Mouse (Mus musculus): Measurements from ENCODE around the gene Smtnl2. TPM values are rescaled to one million over a fixed set of nuclear protein-coding genes. Genes with fewer than 3 reads are reported as not detected.

Smtnl2 gene
- total and polyA plus RNA-seq, 3 experiments, result 0.11 TPM; not detected in 2

DNA sequence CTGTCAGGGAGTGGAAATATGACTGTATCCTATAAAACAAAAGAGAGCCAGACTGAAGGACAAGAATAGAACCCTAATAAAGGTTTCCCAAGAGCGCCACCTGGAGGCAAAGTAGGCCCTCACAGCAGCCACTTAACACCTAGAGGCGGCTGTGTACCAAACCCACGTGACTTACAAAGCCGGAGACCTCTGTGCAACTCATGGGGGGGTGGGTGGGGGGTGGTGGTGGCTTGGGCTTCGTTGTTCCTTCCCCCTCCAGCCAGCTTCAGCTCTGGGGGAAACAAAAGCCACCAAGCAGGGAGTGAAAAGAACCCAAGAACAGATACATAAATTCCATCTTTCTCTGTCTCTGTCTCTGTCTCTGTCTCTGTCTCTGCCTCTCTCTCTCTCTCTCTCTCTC is 17.2 kb upstream of the Smtnl2 start:
- Histone ChIP-seq H3K27me3 (ENCODE audit: insufficient read depth, low read length) (peaks cover 21% of the 10 kb centered on the region), H3K4me3 (ENCODE audit: low read depth, low read length) (no peak overlapping the region), H3K9me3 (replicated peaks) (no peaks in the 10 kb centered on the region), H3K4me1 (ENCODE audit: insufficient read depth, low read depth, low read length) (peaks cover 7% of the 10 kb centered on the region), H3K36me3 (replicated peaks) (no peaks in the 10 kb centered on the region)
- ATAC-seq (ENCODE audit: extremely low read depth, insufficient number of reproducible peaks, low FRiP score, poor library complexity, severe bottlenecking) (no peak), DNase-seq (ENCODE audit: low spot score) (no peak)
- TF ChIP-seq CTCF (IDR thresholded peaks at IDR 0.05; ENCODE audit: low read depth, low read length) (0 out of 2 replicates have a peak, but pooled peaks have one; percentile 35), POLR2AphosphoS5 (IDR thresholded peaks at IDR 0.05; ENCODE audit: insufficient replicate concordance, low read depth, low read length) (no peak)

GRCm38 (mm10) chr11:72426884-72427283 is 15.4 kb upstream of the Smtnl2 start:
- ATAC-seq (ENCODE audit: extremely low read depth, insufficient number of reproducible peaks, low FRiP score, poor library complexity, severe bottlenecking) (no peak), DNase-seq (ENCODE audit: low spot score) (no peak)
- peaks cover 7% of the 10 kb centered on the region for H3K4me1 ChIP-seq (ENCODE audit: insufficient read depth, low read depth, low read length)
- no peak for TF ChIP-seq GATA2 (IDR thresholded peaks at IDR 0.05; ENCODE audit: borderline replicate concordance, low read depth, low read length)
- TF ChIP-seq TAL1 (conservative IDR thresholded peaks at IDR 0.05; ENCODE audit: low read depth, low read length), result no peak
- TF ChIP-seq GATA1 (IDR thresholded peaks at IDR 0.05; ENCODE audit: borderline replicate concordance, low read length), result no peak
- TF ChIP-seq POLR2AphosphoS5 (IDR thresholded peaks at IDR 0.05; ENCODE audit: insufficient replicate concordance, low read depth, low read length), result no peak
- no peak for TF ChIP-seq CTCF (IDR thresholded peaks at IDR 0.05; ENCODE audit: low read depth, low read length)
- peaks cover 10% of the 10 kb centered on the region for H3K27me3 ChIP-seq (ENCODE audit: insufficient read depth, low read length)
- no peaks in the 10 kb centered on the region for H3K9me3 ChIP-seq (replicated peaks)
- H3K4me3 ChIP-seq (ENCODE audit: low read depth, low read length), result no peak overlapping the region
- no peaks in the 10 kb centered on the region for H3K36me3 ChIP-seq (replicated peaks)

GRCm38 (mm10) chr11:72425201-72425600 is 13.7 kb upstream of the Smtnl2 start:
- H3K4me1 ChIP-seq (ENCODE audit: insufficient read depth, low read depth, low read length), result peaks cover 12% of the 10 kb centered on the region
- ATAC-seq (ENCODE audit: extremely low read depth, insufficient number of reproducible peaks, low FRiP score, poor library complexity, severe bottlenecking), result no peak
- no peak for TF ChIP-seq TAL1 (conservative IDR thresholded peaks at IDR 0.05; ENCODE audit: low read depth, low read length)
- H3K36me3 ChIP-seq (replicated peaks), result no peaks in the 10 kb centered on the region
- H3K4me3 ChIP-seq (ENCODE audit: low read depth, low read length), result no peak overlapping the region
- DNase-seq (ENCODE audit: low spot score), result no peak
- H3K9me3 ChIP-seq (replicated peaks), result no peaks in the 10 kb centered on the region
- peaks cover 5% of the 10 kb centered on the region for H3K27me3 ChIP-seq (ENCODE audit: insufficient read depth, low read length)

DNA sequence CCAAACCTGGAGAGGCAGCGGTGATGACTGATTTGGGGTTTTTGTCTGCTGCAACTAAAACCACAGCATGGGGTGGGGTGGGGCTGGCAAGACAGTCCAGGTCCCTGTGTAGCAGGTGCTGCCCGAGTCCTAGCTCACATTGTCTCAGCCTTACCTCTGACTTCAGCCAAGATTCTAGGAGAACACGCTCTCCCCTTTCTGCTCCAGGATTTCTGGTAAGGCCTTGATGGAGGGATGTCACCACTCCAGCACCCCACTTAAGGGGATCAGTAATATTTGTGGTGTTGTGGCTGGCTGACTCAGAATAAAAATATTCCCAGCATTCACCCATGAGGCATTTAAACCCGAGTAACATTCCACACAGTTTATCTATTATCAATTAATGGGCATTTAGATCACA is 12.2 kb upstream of the Smtnl2 start:
- no peak for TF ChIP-seq GATA2 (IDR thresholded peaks at IDR 0.05; ENCODE audit: borderline replicate concordance, low read depth, low read length)
- TF ChIP-seq POLR2AphosphoS5 (IDR thresholded peaks at IDR 0.05; ENCODE audit: insufficient replicate concordance, low read depth, low read length), result no peak
- no peak for TF ChIP-seq GATA1 (IDR thresholded peaks at IDR 0.05; ENCODE audit: borderline replicate concordance, low read length)
- no peak for TF ChIP-seq TAL1 (conservative IDR thresholded peaks at IDR 0.05; ENCODE audit: low read depth, low read length)
- TF ChIP-seq CTCF (IDR thresholded peaks at IDR 0.05; ENCODE audit: low read depth, low read length), result no peak
- Histone ChIP-seq H3K36me3 (replicated peaks) (no peaks in the 10 kb centered on the region), H3K4me3 (ENCODE audit: low read depth, low read length) (no peak overlapping the region), H3K4me1 (ENCODE audit: insufficient read depth, low read depth, low read length) (peaks cover 7% of the 10 kb centered on the region; the same call in 1 of the 2 replicates), H3K27me3 (ENCODE audit: insufficient read depth, low read length) (peaks cover 7% of the 10 kb centered on the region), H3K9me3 (replicated peaks) (no peaks in the 10 kb centered on the region)
- DNase-seq (ENCODE audit: low spot score) (no peak), ATAC-seq (ENCODE audit: extremely low read depth, insufficient number of reproducible peaks, low FRiP score, poor library complexity, severe bottlenecking) (no peak)

GRCm38 (mm10) chr11:72421518-72422278 is 10.2 kb upstream of the Smtnl2 start:
- TF ChIP-seq GATA2 (IDR thresholded peaks at IDR 0.05; ENCODE audit: borderline replicate concordance, low read depth, low read length) (no peak), POLR2AphosphoS5 (IDR thresholded peaks at IDR 0.05; ENCODE audit: insufficient replicate concordance, low read depth, low read length) (no peak), GATA1 (IDR thresholded peaks at IDR 0.05; ENCODE audit: borderline replicate concordance, low read length) (no peak), CTCF (IDR thresholded peaks at IDR 0.05; ENCODE audit: low read depth, low read length) (no peak), TAL1 (conservative IDR thresholded peaks at IDR 0.05; ENCODE audit: low read depth, low read length) (no peak)
- no peak for DNase-seq (ENCODE audit: low spot score)
- peaks cover 11% of the 10 kb centered on the region for H3K4me1 ChIP-seq (ENCODE audit: insufficient read depth, low read depth, low read length)
- no peak for ATAC-seq (ENCODE audit: extremely low read depth, insufficient number of reproducible peaks, low FRiP score, poor library complexity, severe bottlenecking)
- peaks cover 23% of the 10 kb centered on the region for H3K27me3 ChIP-seq (ENCODE audit: insufficient read depth, low read length)
- no peak overlapping the region for H3K4me3 ChIP-seq (ENCODE audit: low read depth, low read length)
- H3K36me3 ChIP-seq (replicated peaks), result no peaks in the 10 kb centered on the region
- no peaks in the 10 kb centered on the region for H3K9me3 ChIP-seq (replicated peaks)

DNA sequence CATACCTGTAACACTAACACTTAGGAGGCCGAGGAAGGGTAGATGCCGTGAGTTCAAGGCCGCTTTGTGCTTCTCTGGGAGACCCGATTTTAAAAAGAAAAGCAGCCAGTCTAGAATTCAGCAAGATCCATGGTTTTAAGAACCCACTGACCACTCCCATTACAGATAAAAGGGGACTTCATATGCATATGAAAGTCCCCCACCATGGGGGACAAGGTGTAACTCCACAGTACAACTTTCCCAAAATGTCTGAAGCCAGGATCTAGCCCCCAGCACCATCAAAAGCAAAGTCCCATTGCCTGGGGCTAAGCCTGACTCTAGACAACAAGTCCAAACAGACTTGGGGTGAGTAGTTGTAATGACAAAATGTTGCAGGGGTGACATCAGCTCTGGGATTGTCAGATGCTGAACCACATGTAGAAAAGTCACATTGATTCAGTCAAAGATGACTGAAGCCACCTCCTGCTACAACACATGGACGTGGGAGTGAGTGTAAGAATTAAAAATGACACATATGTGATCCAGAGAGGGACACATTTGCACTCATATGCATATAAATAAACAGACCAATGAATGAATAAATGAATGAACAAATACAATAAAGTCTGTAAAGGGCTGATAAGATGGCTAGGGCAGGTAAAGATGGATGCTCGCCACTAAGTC is 9.1 kb upstream of the Smtnl2 start:
- ATAC-seq (ENCODE audit: extremely low read depth, insufficient number of reproducible peaks, low FRiP score, poor library complexity, severe bottlenecking) (no peak), DNase-seq (ENCODE audit: low spot score) (no peak)
- H3K36me3 ChIP-seq (replicated peaks), result no peaks in the 10 kb centered on the region
- H3K27me3 ChIP-seq (ENCODE audit: insufficient read depth, low read length), result peaks cover 24% of the 10 kb centered on the region
- TF ChIP-seq GATA1 (IDR thresholded peaks at IDR 0.05; ENCODE audit: borderline replicate concordance, low read length), result no peak
- no peak for TF ChIP-seq TAL1 (conservative IDR thresholded peaks at IDR 0.05; ENCODE audit: low read depth, low read length)
- no peak for TF ChIP-seq POLR2AphosphoS5 (IDR thresholded peaks at IDR 0.05; ENCODE audit: insufficient replicate concordance, low read depth, low read length)
- no peak for TF ChIP-seq CTCF (IDR thresholded peaks at IDR 0.05; ENCODE audit: low read depth, low read length)
- no peak for TF ChIP-seq GATA2 (IDR thresholded peaks at IDR 0.05; ENCODE audit: borderline replicate concordance, low read depth, low read length)
- no peaks in the 10 kb centered on the region for H3K9me3 ChIP-seq (replicated peaks)
- H3K4me3 ChIP-seq (ENCODE audit: low read depth, low read length), result no peak overlapping the region
- H3K4me1 ChIP-seq (ENCODE audit: insufficient read depth, low read depth, low read length), result peaks cover 14% of the 10 kb centered on the region

Measured in G1E (cell line).